Mouse (Mus musculus) adrenal gland, adult 18-20 months (tissue): ENCODE measurements around the gene Otx1. TPM values are rescaled to one million over a fixed set of nuclear protein-coding genes. Genes with fewer than 3 reads are reported as not detected.

Experiments
- DNase-seq, 2 experiments: peaks; one replicate each; pipeline ENCODE4 v3.0.0; 2021 to 2022; ENCODE audit warnings: low spot score in 2 of 2
- total RNA-seq, 2 experiments: library from RNA; stranded (reverse); gene quantifications; 1 replicate in 1 of 2; 2 replicates in 1 of 2; pipeline ENCODE4 v1.2.3; 2021

The Otx1 gene
- total RNA-seq, 2 experiments from 2014 or later: not detected

- DNase-seq: no peak
Measured at GRCm38 (mm10) chr11:21999396-22000315, 3.0 kb downstream of the Otx1 start.

- no peak for DNase-seq
Measured at GRCm38 (mm10) chr11:21998141-21999047, 4.3 kb downstream of the Otx1 start.

- no peak for DNase-seq
Measured at GRCm38 (mm10) chr11:21997561-21998140, 5.0 kb downstream of the Otx1 start.

GRCm38 (mm10) chr11:21996661-21997560 is 5.8 kb downstream of the Otx1 start:
- DNase-seq: peak in 1 of 2 experiments; percentile 21

- DNase-seq: no peak
Measured at GRCm38 (mm10) chr11:21996325-21996647, 6.4 kb downstream of the Otx1 start.

GRCm38 (mm10) chr11:21995534-21996324 is 7.0 kb downstream of the Otx1 start:
- DNase-seq: no peak

GRCm38 (mm10) chr11:21994377-21995370 is 8.0 kb downstream of the Otx1 start:
- DNase-seq: no peak

GRCm38 (mm10) chr11:21993597-21994376 is 8.9 kb downstream of the Otx1 start:
- DNase-seq: peak in 1 of 2 experiments; percentile 33

GRCm38 (mm10) chr11:21992761-21993596 is 9.7 kb downstream of the Otx1 start:
- DNase-seq: peak in 1 of 2 experiments; percentile 23

GRCm38 (mm10) chr11:21988398-21988946 is 14.2 kb downstream of the Otx1 start:
- no peak for DNase-seq

GRCm38 (mm10) chr11:21985118-21985517 is 17.6 kb downstream of the Otx1 start:
- DNase-seq: no peak

GRCm38 (mm10) chr11:21974005-21974531 is 28.6 kb downstream of the Otx1 start:
- DNase-seq: no peak

GRCm38 (mm10) chr11:21973597-21973996 is 29.1 kb downstream of the Otx1 start:
- DNase-seq: no peak

GRCm38 (mm10) chr11:21968922-21969321 is 33.8 kb downstream of the Otx1 start:
- no peak for DNase-seq

- no peak for DNase-seq
Measured at GRCm38 (mm10) chr11:21955167-21955566, 47.5 kb downstream of the Otx1 start.

- DNase-seq: no peak
Measured at GRCm38 (mm10) chr11:21951657-21952237, 51.0 kb downstream of the Otx1 start.
